Mouse (Mus musculus): Measurements from ENCODE around the gene Rbp4. TPM values are rescaled to one million over a fixed set of nuclear protein-coding genes. Genes with fewer than 3 reads are reported as not detected.

Rbp4 gene
- polyA plus RNA-seq (2015; fragmentation: Nextera tagmentation; extraction: Ambion mirVana), result 2,010 and 2,083 TPM in 2 replicates

DNA sequence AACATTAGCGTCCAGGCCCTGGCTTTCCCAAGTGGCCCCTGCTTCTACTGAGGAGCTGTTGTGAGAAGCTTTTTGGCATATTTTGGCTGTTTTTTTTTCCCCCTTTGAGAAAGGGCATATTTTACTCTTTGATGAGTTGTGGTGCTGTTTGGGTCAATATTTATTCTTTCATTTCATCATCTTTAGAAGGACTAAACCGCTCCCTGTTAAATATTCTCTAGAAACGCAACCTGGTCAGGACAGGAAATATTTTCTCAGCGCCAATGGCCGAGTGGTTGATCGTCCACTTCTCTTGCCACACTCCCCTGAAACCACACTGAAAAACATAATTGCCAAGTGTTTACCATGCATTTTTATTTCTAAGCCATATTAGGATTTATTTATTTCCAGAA lies at the start of gene Rbp4:
Gene Rbp4, minus strand, starts transcription at position 63 of the 392 bp plus-strand sequence.
- Histone ChIP-seq H3K4me3 (ENCODE audit: low read depth, low read length) (peak within 1 kb of the TSS; percentile 51), H3K36me3 (ENCODE audit: control insufficient read depth, insufficient read depth) (no peaks in the 10 kb centered on the region), H3K9ac (ENCODE audit: low read depth, low read length) (peak within 1 kb of the TSS; percentile 63), H3K27me3 (ENCODE audit: control insufficient read depth, insufficient read depth, low read depth, low read length) (peaks cover 20% of the 10 kb centered on the region), H3K27ac (ENCODE audit: low read length) (peak within 1 kb of the TSS; percentile 96), H3K4me2 (ENCODE audit: low read depth, low read length) (peak within 1 kb of the TSS; percentile 50), H3K9me3 (replicated peaks; ENCODE audit: control insufficient read depth, low read length) (no peaks in the 10 kb centered on the region), H3K4me1 (ENCODE audit: control insufficient read depth, low read depth, low read length) (no peaks in the 10 kb centered on the region; the same call in 1 of the 2 replicates)
- 41% methylated on average over 6 of the region's 6 CpGs for WGBS (ENCODE audit: insufficient replicate concordance)
- ATAC-seq (ENCODE audit: low read depth), result peak; percentile 52

DNA sequence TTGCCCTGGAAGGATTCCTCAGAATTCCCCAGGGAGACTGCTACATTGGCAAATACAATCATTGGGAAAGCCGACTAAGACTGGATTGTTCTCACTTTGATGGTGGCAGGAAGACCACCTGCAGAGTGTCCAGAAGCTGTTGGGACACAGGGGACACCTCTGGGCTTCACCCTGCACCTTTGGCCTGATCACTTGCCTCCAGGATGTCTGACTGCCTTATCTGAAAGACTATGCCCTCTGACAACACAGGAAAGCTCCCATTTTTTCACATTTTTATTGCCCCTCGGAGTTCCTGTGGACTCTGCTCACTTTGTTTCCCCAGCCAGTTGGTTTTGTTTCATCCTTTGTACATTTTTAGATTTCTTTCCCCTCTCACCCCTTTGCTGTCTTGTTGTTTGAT lies 39.6 kb upstream of the Rbp4 start:
- Histone ChIP-seq H3K4me1 (ENCODE audit: control insufficient read depth, low read depth, low read length) (no peaks in the 10 kb centered on the region), H3K27ac (ENCODE audit: low read length) (0 out of 2 replicates have a peak overlapping the region, but pooled peaks have one; percentile 13), H3K36me3 (ENCODE audit: control insufficient read depth, insufficient read depth) (peaks cover 3% of the 10 kb centered on the region), H3K4me2 (ENCODE audit: low read depth, low read length) (no peak overlapping the region), H3K4me3 (ENCODE audit: low read depth, low read length) (no peak overlapping the region), H3K27me3 (ENCODE audit: control insufficient read depth, insufficient read depth, low read depth, low read length) (no peaks in the 10 kb centered on the region), H3K9ac (ENCODE audit: low read depth, low read length) (no peak overlapping the region), H3K9me3 (replicated peaks; ENCODE audit: control insufficient read depth, low read length) (no peaks in the 10 kb centered on the region; the same call in 1 of the 2 replicates)
- ATAC-seq (ENCODE audit: low read depth), result peak; percentile 52
- 21% methylated on average over 2 of the region's 2 CpGs for WGBS (ENCODE audit: insufficient replicate concordance)

DNA sequence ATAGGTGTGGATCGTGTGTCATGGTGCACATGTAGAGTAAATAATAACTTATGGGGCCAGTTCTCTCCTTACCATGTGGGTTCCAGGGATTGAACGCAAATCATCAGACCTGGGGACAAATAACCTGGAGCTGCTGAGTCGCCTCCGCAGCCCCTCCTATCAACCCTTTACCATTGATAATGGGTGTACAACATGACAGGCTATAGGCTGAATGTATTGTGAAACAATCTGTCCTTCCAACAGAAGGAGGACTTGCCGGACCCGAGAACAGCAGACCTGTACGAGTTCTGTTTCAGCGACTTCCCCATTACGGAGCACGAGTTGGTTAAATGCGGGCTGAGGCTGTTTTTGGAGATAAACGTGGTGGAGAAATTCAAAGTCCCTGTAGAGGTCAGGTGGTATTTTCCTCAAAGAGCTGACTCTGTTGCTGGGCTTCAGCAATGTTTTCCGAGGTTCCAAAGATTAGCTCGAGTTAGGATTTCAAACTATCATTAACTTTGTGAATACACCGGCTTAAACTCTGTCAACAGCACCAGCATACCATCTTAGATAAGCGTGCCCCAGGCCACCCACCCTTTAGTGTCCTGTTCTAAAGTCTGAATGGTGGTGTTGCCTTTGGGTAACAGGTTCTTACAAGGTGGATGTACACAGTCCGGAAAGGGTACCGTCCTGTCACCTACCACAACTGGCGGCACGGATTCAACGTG lies 36.7 kb upstream of the Rbp4 start:
- no peaks in the 10 kb centered on the region for H3K36me3 ChIP-seq (ENCODE audit: control insufficient read depth, insufficient read depth)
- H3K4me2 ChIP-seq (ENCODE audit: low read depth, low read length), result peak overlapping the region; percentile 31
- H3K4me1 ChIP-seq (ENCODE audit: control insufficient read depth, low read depth, low read length), result no peaks in the 10 kb centered on the region
- H3K27me3 ChIP-seq (ENCODE audit: control insufficient read depth, insufficient read depth, low read depth, low read length), result no peaks in the 10 kb centered on the region
- ATAC-seq (ENCODE audit: low read depth), result peak; percentile 87
- H3K9ac ChIP-seq (ENCODE audit: low read depth, low read length), result no peak overlapping the region
- 57% methylated on average over 21 of the region's 21 CpGs for WGBS (ENCODE audit: insufficient replicate concordance)
- no peaks in the 10 kb centered on the region for H3K9me3 ChIP-seq (replicated peaks; ENCODE audit: control insufficient read depth, low read length)
- H3K4me3 ChIP-seq (ENCODE audit: low read depth, low read length), result peak overlapping the region; percentile 42
- peak overlapping the region; percentile 86 for H3K27ac ChIP-seq (ENCODE audit: low read length)

DNA sequence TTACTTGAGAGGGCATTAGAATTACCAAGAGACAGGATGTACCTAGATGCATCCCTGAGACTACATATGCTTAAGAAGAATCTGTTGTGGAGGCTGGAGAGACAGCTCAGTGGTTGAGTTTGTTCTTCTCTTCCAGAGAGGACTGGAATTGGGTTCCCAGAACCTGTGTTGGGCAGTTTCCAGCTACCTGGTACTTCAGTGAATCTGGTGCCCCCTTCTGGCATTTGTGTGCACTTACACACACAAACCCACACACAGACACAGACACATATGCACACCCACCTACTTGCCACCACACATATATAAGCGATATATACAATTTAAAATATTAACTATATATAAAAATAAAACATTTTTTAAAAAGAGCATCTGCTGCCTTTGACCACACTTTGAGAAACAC lies 31.2 kb upstream of the Rbp4 start:
- Histone ChIP-seq H3K9me3 (replicated peaks; ENCODE audit: control insufficient read depth, low read length) (no peaks in the 10 kb centered on the region), H3K4me3 (ENCODE audit: low read depth, low read length) (no peak overlapping the region), H3K4me1 (ENCODE audit: control insufficient read depth, low read depth, low read length) (no peaks in the 10 kb centered on the region), H3K36me3 (ENCODE audit: control insufficient read depth, insufficient read depth) (no peaks in the 10 kb centered on the region), H3K27ac (ENCODE audit: low read length) (no peak overlapping the region), H3K9ac (ENCODE audit: low read depth, low read length) (no peak overlapping the region), H3K27me3 (ENCODE audit: control insufficient read depth, insufficient read depth, low read depth, low read length) (no peaks in the 10 kb centered on the region), H3K4me2 (ENCODE audit: low read depth, low read length) (no peak overlapping the region)
- no peak for ATAC-seq (ENCODE audit: low read depth)
- WGBS (ENCODE audit: insufficient replicate concordance), result 69% methylated on average over 1 of the region's 1 CpGs

DNA sequence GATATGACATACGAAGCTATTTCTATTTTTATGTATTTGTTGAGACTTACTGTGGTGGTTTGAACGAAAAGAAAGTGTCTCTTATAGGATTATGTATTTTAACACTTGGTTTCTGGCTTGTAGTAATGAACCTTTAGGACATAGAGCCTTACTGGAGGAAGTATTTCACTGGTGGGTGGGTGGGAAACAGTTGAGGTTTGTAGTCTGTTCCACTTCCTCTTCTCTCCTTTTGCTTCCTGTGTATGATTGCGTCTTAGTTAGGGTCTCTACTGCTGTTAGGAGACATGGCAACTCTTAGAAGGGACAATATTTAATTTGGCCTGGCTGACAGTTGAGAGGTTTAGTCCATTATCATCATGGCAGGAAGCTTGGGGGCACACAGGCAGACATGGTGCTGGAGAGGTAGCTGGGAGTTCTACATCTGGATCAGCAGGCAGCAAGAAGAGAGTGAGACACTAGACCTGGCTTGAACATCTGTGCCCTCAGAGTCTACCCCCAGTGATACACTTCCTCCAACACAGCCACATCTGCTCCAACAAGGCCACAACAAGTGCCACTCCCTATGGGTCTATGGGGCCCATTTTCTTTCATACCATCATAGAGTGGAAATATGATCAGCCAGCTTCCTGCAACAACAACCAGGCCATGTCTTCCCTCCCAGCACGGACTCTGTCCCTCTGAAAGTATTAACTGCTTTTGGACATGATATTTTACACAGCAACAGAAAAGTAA lies 18.6 kb upstream of the Rbp4 start:
- Histone ChIP-seq H3K4me3 (ENCODE audit: low read depth, low read length) (no peak overlapping the region), H3K27ac (ENCODE audit: low read length) (no peak overlapping the region), H3K9ac (ENCODE audit: low read depth, low read length) (no peak overlapping the region), H3K4me2 (ENCODE audit: low read depth, low read length) (no peak overlapping the region), H3K27me3 (ENCODE audit: control insufficient read depth, insufficient read depth, low read depth, low read length) (no peaks in the 10 kb centered on the region), H3K9me3 (replicated peaks; ENCODE audit: control insufficient read depth, low read length) (no peaks in the 10 kb centered on the region), H3K4me1 (ENCODE audit: control insufficient read depth, low read depth, low read length) (no peaks in the 10 kb centered on the region), H3K36me3 (ENCODE audit: control insufficient read depth, insufficient read depth) (no peaks in the 10 kb centered on the region)
- ATAC-seq (ENCODE audit: low read depth), result no peak
- 31% methylated on average over 4 of the region's 4 CpGs for WGBS (ENCODE audit: insufficient replicate concordance)

DNA sequence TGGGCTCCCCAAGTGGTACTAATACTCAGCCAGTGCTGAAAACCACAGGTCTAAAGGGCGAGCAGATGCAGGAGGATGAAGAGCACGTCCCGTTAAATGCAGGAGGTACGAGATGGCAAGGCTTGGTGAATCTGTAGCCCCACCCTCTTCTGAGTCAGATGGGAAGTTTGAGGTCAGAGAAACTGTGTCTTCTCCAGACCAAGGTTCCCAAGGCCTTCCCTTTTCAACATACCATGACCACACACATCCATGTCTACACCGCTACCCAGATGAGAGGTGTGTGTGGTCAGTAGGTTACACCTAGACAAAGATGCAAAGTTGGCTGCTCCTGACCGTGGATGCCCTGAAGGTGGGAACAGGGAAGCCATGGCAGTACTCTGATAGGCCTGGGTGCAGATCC lies 9.7 kb upstream of the Rbp4 start:
- Histone ChIP-seq H3K9ac (ENCODE audit: low read depth, low read length) (no peak overlapping the region), H3K4me3 (ENCODE audit: low read depth, low read length) (no peak overlapping the region), H3K27me3 (ENCODE audit: control insufficient read depth, insufficient read depth, low read depth, low read length) (no peaks in the 10 kb centered on the region), H3K4me2 (ENCODE audit: low read depth, low read length) (no peak overlapping the region), H3K9me3 (replicated peaks; ENCODE audit: control insufficient read depth, low read length) (no peaks in the 10 kb centered on the region), H3K27ac (ENCODE audit: low read length) (peak overlapping the region; percentile 33; the same call in 1 of the 2 replicates), H3K4me1 (ENCODE audit: control insufficient read depth, low read depth, low read length) (peaks cover 3% of the 10 kb centered on the region; the same call in 1 of the 2 replicates), H3K36me3 (ENCODE audit: control insufficient read depth, insufficient read depth) (no peaks in the 10 kb centered on the region)
- WGBS (ENCODE audit: insufficient replicate concordance), result 39% methylated on average over 6 of the region's 6 CpGs
- ATAC-seq (ENCODE audit: low read depth), result no peak

DNA sequence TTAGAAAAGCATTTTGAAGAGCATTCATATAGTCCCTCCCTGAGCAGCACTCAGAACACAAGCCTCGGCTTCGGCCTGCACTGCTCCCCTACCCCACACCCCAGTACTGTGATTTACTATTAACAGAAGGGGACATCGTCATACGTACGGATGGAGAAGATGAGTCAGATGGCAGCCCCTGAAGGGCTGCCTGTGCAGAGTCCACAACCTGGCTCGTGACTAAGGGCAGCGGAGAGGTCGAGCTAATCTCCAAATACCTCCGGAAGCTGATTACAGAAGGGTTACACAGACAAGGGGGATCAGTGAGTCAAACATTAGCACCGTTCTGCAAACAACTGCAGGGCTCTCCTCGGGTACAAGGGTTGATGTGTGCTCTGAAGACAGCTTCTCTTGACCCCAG lies 8.9 kb upstream of the Rbp4 start:
- H3K9ac ChIP-seq (ENCODE audit: low read depth, low read length), result no peak overlapping the region
- no peaks in the 10 kb centered on the region for H3K36me3 ChIP-seq (ENCODE audit: control insufficient read depth, insufficient read depth)
- H3K4me1 ChIP-seq (ENCODE audit: control insufficient read depth, low read depth, low read length), result peaks cover 3% of the 10 kb centered on the region; the same call in 1 of the 2 replicates
- H3K4me3 ChIP-seq (ENCODE audit: low read depth, low read length), result no peak overlapping the region
- peak overlapping the region; percentile 27 for H3K4me2 ChIP-seq (ENCODE audit: low read depth, low read length)
- peak overlapping the region; percentile 61 for H3K27ac ChIP-seq (ENCODE audit: low read length)
- no peaks in the 10 kb centered on the region for H3K27me3 ChIP-seq (ENCODE audit: control insufficient read depth, insufficient read depth, low read depth, low read length)
- peak; percentile 89 for ATAC-seq (ENCODE audit: low read depth)
- no peaks in the 10 kb centered on the region for H3K9me3 ChIP-seq (replicated peaks; ENCODE audit: control insufficient read depth, low read length)
- WGBS (ENCODE audit: insufficient replicate concordance), result 42% methylated on average over 11 of the region's 11 CpGs

DNA sequence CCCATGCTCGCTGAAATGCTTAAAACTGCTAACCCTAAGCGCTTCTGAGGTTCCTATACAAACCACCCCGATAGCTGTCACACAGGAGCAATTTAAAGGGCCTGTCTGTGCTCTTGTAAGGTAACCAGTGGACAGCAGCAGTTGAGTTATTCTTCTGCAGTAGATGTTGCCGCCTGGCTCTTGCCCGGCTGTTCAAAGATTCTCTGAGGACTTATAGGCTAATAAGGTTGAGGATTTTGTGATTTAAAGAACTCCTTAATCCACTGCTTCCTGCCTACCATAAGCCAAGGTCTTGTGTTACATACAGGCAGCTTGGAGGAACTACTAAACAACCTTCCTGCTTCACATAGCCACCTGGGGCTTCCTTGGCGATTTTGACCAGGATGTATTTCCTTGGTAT lies 7.4 kb upstream of the Rbp4 start, which contains the start of gene Pde6c:
Gene Pde6c, plus strand, starts transcription at position 301 of the 400 bp plus-strand sequence.
- peak within 1 kb of the TSS; percentile 61 for H3K27ac ChIP-seq (ENCODE audit: low read length)
- no peak for ATAC-seq (ENCODE audit: low read depth)
- H3K36me3 ChIP-seq (ENCODE audit: control insufficient read depth, insufficient read depth), result no peaks in the 10 kb centered on the region
- H3K9me3 ChIP-seq (replicated peaks; ENCODE audit: control insufficient read depth, low read length), result no peaks in the 10 kb centered on the region
- H3K9ac ChIP-seq (ENCODE audit: low read depth, low read length), result no peak within 1 kb of the TSS
- WGBS (ENCODE audit: insufficient replicate concordance), result 51% methylated on average over 6 of the region's 6 CpGs
- peaks cover 3% of the 10 kb centered on the region; the same call in 1 of the 2 replicates for H3K4me1 ChIP-seq (ENCODE audit: control insufficient read depth, low read depth, low read length)
- no peak within 1 kb of the TSS for H3K4me3 ChIP-seq (ENCODE audit: low read depth, low read length)
- no peak within 1 kb of the TSS for H3K4me2 ChIP-seq (ENCODE audit: low read depth, low read length)
- no peaks in the 10 kb centered on the region for H3K27me3 ChIP-seq (ENCODE audit: control insufficient read depth, insufficient read depth, low read depth, low read length)

DNA sequence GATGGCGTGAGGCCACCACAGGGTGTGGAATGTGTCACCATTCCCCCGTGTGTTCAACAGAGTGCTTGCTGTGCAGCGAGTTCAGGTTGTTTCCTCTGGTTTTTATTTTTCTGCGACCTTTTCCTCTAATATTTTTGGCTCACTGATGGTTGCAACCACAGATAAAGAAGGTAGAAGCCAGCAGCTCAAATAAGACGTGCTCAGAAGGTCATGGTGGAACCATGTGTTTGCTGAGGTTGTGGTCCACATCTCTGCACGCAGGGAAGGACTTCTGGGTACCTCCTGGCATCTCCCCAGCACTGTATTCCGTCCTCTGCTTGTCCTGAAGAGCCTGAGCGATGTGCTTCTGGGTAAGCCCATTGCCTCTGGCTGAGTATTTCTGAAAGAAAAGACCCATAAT lies 1.6 kb upstream of the Rbp4 start:
- Histone ChIP-seq H3K4me1 (ENCODE audit: control insufficient read depth, low read depth, low read length) (no peaks in the 10 kb centered on the region; the same call in 1 of the 2 replicates), H3K27ac (ENCODE audit: low read length) (no peak overlapping the region), H3K4me3 (ENCODE audit: low read depth, low read length) (no peak overlapping the region), H3K27me3 (ENCODE audit: control insufficient read depth, insufficient read depth, low read depth, low read length) (peaks cover 20% of the 10 kb centered on the region), H3K9ac (ENCODE audit: low read depth, low read length) (no peak overlapping the region), H3K4me2 (ENCODE audit: low read depth, low read length) (no peak overlapping the region), H3K36me3 (ENCODE audit: control insufficient read depth, insufficient read depth) (no peaks in the 10 kb centered on the region), H3K9me3 (replicated peaks; ENCODE audit: control insufficient read depth, low read length) (no peaks in the 10 kb centered on the region)
- WGBS (ENCODE audit: insufficient replicate concordance), result 38% methylated on average over 8 of the region's 8 CpGs
- no peak for ATAC-seq (ENCODE audit: low read depth)
